Mouse (Mus musculus): ENCODE measurements around the gene Tie1. TPM values are rescaled to one million over a fixed set of nuclear protein-coding genes. Genes with fewer than 3 reads are reported as not detected.

Tie1 gene
- polyA plus RNA-seq, 1 experiment: 16.2 TPM

DNA sequence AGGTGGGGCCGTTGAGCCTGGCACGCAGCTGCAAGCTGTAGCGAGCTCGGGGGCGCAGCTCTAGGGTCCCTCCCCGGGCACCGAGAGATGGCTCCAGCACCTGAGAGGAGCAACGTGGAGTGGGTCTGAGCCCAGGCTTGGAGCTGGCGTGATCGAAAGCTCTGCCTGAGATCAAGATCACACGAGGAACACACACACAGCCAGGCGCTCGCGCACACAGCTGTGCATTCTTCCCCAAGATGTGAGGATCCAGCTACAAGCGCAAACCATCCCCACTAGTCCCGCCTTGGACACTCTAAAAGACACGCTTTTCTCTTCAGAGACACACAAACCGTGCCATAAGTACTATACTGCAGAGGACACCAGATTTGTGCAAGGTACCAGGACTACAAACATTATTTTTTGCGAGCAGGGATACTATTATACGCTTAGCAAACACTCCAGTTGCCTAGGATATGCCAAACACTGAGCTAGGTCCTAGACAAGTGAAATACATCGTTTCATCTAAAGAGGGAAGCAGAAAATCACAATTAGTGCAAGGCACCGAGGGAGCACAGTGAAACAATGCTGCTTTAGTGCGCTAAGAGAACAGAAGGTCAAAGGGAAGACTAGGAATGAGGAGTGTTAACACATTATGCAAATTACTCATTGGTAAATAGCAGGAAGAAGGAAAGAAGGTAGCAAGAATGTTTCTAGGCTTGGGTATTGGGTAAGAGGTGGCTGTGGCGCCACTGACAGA, 43.3 kb downstream of the Tie1 start:
- H3K36me3 ChIP-seq (ENCODE audit: control insufficient read depth, insufficient read depth, low read length): no peaks in the 10 kb centered on the region
- no peaks in the 10 kb centered on the region for H3K27me3 ChIP-seq (ENCODE audit: control insufficient read depth, insufficient read depth, low read length)
- WGBS: 30% methylated on average over 24 of the region's 24 CpGs
- TF ChIP-seq CTCF (IDR thresholded peaks at IDR 0.05; ENCODE audit: extremely low read depth, insufficient read length, insufficient replicate concordance, low read depth, low read length) (no peak), POLR2A (IDR thresholded peaks at IDR 0.05; ENCODE audit: low read depth, low read length) (no peak)
- peak overlapping the region; percentile 60 for H3K4me3 ChIP-seq (ENCODE audit: low read depth, low read length)
- H3K27ac ChIP-seq (ENCODE audit: insufficient read depth, low read depth, low read length): peak overlapping the region; percentile 82
- peaks cover 16% of the 10 kb centered on the region for H3K4me1 ChIP-seq (ENCODE audit: control insufficient read depth, insufficient read depth, insufficient read length, low read length)

DNA sequence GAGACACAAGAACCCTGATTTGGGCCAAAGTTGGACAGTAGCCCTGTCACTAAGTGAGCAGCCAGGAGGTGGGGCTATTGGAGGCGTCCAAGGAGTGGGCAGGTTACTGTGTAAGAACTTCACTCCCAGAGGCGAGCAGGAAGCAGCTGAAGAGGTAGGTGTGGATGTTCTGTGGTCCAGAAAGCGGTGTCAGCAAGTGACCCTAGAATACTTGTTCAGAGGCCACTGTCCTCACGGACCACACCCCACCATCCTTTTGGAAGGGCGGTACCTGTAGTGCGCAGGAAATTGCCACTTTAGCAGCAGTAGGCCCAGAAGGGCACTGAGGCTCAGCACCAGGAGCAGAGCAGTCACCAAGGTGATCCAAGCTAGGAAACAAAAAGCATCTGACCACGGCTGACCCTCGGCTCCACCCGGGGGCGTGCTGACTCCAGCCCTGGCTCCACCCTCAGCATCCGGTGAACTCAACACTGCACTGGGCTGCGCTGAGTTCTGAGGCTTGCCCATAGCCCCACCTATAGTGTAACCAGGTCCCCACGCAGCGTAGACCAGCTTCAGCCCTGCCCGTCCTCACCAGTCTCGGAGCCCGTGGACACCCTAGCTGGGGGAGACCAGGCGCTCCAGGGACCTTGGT, 44.0 kb downstream of the Tie1 start:
- Histone ChIP-seq H3K27me3 (ENCODE audit: control insufficient read depth, insufficient read depth, low read length) (no peaks in the 10 kb centered on the region), H3K36me3 (ENCODE audit: control insufficient read depth, insufficient read depth, low read length) (no peaks in the 10 kb centered on the region), H3K27ac (ENCODE audit: insufficient read depth, low read depth, low read length) (peak overlapping the region; percentile 82), H3K4me1 (ENCODE audit: control insufficient read depth, insufficient read depth, insufficient read length, low read length) (peaks cover 16% of the 10 kb centered on the region), H3K4me3 (ENCODE audit: low read depth, low read length) (peak overlapping the region; percentile 60)
- TF ChIP-seq POLR2A (IDR thresholded peaks at IDR 0.05; ENCODE audit: low read depth, low read length): peak; percentile 14; the same call in 1 of the 2 replicates
- TF ChIP-seq CTCF (IDR thresholded peaks at IDR 0.05; ENCODE audit: extremely low read depth, insufficient read length, insufficient replicate concordance, low read depth, low read length): peak; percentile 41; the same call in 1 of the 2 replicates
- WGBS: 32% methylated on average over 18 of the region's 18 CpGs

DNA sequence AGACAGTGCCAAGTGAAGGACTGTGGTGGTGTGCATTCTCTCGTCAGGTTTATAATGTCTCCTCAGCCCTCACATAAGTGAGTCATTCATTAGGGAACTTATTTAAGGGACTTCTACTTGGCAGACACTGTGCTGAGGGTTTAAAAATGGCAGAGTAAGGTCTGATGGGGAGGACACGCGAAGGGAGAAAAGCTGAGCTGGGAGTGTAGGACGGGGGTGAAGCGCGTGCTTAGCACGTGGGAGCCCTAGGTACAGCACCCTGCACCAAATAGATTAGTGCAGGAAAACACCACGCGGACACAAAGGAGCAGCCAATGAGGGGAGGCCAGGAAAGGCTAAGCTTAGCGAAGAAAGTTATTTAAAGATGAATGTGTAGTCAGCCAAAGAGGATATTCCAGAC, 44.8 kb downstream of the Tie1 start:
- Histone ChIP-seq H3K27me3 (ENCODE audit: control insufficient read depth, insufficient read depth, low read length) (no peaks in the 10 kb centered on the region), H3K4me3 (ENCODE audit: low read depth, low read length) (no peak overlapping the region), H3K36me3 (ENCODE audit: control insufficient read depth, insufficient read depth, low read length) (no peaks in the 10 kb centered on the region), H3K4me1 (ENCODE audit: control insufficient read depth, insufficient read depth, insufficient read length, low read length) (peaks cover 16% of the 10 kb centered on the region), H3K27ac (ENCODE audit: insufficient read depth, low read depth, low read length) (0 out of 2 replicates have a peak overlapping the region, but pooled peaks have one; percentile 18)
- WGBS: 83% methylated on average over 10 of the region's 10 CpGs
- TF ChIP-seq POLR2A (IDR thresholded peaks at IDR 0.05; ENCODE audit: low read depth, low read length) (no peak), CTCF (IDR thresholded peaks at IDR 0.05; ENCODE audit: extremely low read depth, insufficient read length, insufficient replicate concordance, low read depth, low read length) (no peak)

DNA sequence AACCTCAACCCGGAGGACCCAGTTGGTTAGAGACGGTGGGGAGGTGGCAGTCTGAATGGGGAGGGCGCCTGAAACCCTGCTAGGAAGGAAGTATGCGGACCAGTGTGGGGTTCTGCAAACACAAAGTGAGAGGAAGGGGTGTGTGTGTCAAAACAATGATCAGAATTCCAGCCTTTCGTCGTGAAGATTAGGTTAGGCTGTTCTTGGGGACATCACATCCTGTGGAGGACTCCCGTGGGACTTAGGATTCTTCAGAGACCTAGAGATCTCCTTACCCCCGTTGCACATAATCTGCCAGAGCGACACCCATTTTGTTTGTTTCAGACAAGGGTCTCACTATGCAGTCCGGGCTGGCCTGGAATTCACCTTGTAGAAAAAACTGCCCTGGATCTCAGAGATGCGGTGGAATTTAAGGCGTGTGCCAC, 52.0 kb downstream of the Tie1 start:
- Histone ChIP-seq H3K4me1 (ENCODE audit: control insufficient read depth, insufficient read depth, insufficient read length, low read length) (peaks cover 14% of the 10 kb centered on the region), H3K27ac (ENCODE audit: insufficient read depth, low read depth, low read length) (peak overlapping the region; percentile 59; the same call in 1 of the 2 replicates), H3K36me3 (ENCODE audit: control insufficient read depth, insufficient read depth, low read length) (peaks cover 4% of the 10 kb centered on the region), H3K4me3 (ENCODE audit: low read depth, low read length) (peak overlapping the region; percentile 45), H3K27me3 (ENCODE audit: control insufficient read depth, insufficient read depth, low read length) (no peaks in the 10 kb centered on the region)
- TF ChIP-seq POLR2A (IDR thresholded peaks at IDR 0.05; ENCODE audit: low read depth, low read length) (no peak), CTCF (IDR thresholded peaks at IDR 0.05; ENCODE audit: extremely low read depth, insufficient read length, insufficient replicate concordance, low read depth, low read length) (no peak)
- 5% methylated on average over 12 of the region's 12 CpGs for WGBS

DNA sequence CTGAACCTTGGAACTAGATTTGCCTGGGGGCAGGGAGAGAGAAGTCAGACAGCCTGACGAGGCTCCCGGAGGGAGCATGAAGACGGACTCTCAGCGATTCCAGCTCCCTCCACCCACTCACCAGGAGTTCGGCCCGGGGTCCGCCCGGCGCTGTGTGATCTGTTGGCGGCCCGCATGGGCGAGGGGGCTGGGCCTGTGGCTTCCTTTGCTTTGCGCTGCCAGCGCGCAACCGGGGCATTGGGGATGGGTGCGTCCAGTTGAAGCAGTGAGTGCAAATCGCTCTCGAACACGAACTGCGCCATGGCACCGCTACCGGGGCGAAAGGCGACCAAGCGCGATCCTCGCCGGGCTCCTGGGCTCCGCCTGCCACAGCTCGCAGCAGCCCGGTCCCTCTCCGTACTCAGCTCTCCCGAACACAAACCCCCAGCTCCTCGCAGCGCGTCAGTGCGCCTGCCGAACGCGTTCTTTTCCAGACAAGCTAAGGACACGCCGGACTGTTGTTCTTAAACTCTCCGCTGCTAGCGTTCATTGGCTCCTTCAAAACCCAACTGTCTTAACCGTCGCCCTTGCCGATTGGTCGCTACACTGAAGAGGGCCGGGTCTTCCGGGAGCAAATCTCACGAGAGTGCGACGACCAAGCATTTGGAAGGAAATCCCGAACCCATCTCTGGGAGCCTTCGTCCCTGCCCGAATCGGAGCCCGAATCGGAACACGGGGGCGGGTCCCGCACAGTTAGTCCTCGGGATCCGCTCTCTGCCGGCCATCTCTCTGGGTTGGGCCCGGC, 52.8 kb downstream of the Tie1 start, which contains the start of gene Cdc20:
Gene Cdc20 (minus strand): TSS at position 533 of the 784 bp plus-strand sequence.
- Histone ChIP-seq H3K4me1 (ENCODE audit: control insufficient read depth, insufficient read depth, insufficient read length, low read length) (peaks cover 16% of the 10 kb centered on the region), H3K27ac (ENCODE audit: insufficient read depth, low read depth, low read length) (peak within 1 kb of the TSS; percentile 59)
- WGBS: under 1% methylated on average over 67 of the region's 67 CpGs

DNA sequence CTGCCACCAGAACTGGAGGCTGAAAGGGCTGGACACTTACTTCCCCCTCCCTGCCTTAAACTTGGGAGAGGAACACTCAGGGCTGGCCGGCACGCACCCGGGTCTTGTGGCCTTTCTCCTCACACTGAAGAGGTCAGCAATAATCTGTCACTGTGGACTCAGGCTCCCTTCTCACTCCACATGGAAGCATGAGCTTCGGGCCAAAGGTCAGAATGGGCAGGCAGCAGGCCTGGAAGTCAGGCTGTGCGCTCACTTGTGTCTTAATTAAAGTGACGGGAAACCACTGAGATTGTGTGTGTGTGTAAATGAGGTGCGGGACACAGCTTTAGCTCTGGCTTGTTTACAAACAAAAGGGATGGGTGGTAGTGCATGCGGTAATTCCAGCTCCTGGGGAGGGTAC, 57.5 kb downstream of the Tie1 start:
- no peak overlapping the region for H3K27ac ChIP-seq (ENCODE audit: insufficient read depth, low read depth, low read length)
- peaks cover 26% of the 10 kb centered on the region for H3K36me3 ChIP-seq (ENCODE audit: control insufficient read depth, insufficient read depth, low read length)
- peaks cover 22% of the 10 kb centered on the region for H3K4me1 ChIP-seq (ENCODE audit: control insufficient read depth, insufficient read depth, insufficient read length, low read length)
- peak overlapping the region; percentile 24; the same call in 1 of the 2 replicates for H3K4me3 ChIP-seq (ENCODE audit: low read depth, low read length)
- no peaks in the 10 kb centered on the region for H3K27me3 ChIP-seq (ENCODE audit: control insufficient read depth, insufficient read depth, low read length)
- 57% methylated on average over 8 of the region's 8 CpGs for WGBS
- no peak for TF ChIP-seq CTCF (IDR thresholded peaks at IDR 0.05; ENCODE audit: extremely low read depth, insufficient read length, insufficient replicate concordance, low read depth, low read length)
- no peak for TF ChIP-seq POLR2A (IDR thresholded peaks at IDR 0.05; ENCODE audit: low read depth, low read length)

More for the DNA sequence above, 52.8 kb downstream of the Tie1 start, which contains the start of gene Cdc20:
- H3K4me3 ChIP-seq (ENCODE audit: low read depth, low read length): peak within 1 kb of the TSS; percentile 71
- no peaks in the 10 kb centered on the region for H3K27me3 ChIP-seq (ENCODE audit: control insufficient read depth, insufficient read depth, low read length)
- TF ChIP-seq CTCF (IDR thresholded peaks at IDR 0.05; ENCODE audit: extremely low read depth, insufficient read length, insufficient replicate concordance, low read depth, low read length): no peak
- TF ChIP-seq POLR2A (IDR thresholded peaks at IDR 0.05; ENCODE audit: low read depth, low read length): peak; percentile 67; the same call in 1 of the 2 replicates
- peaks cover 11% of the 10 kb centered on the region for H3K36me3 ChIP-seq (ENCODE audit: control insufficient read depth, insufficient read depth, low read length)

Measured in small intestine, adult 2 months (tissue).